Mouse (Mus musculus): ENCODE measurements at regions not wholly inside any gene's neighbourhood (a gene's known extent, or its start where the extent isn't known, plus 50 kb on each side); places are given as distances from the start of the nearest gene placed in this dataset.

- Histone ChIP-seq H3K9ac (replicated peaks; ENCODE audit: low read length, poor library complexity, severe bottlenecking) (no peak overlapping the region), H3K27ac (ENCODE audit: low read depth, low read length) (no peak overlapping the region), H3K9me3 (ENCODE audit: low read length) (no peaks in the 10 kb centered on the region), H3K4me3 (ENCODE audit: low read depth, low read length) (no peak overlapping the region), H3K4me2 (ENCODE audit: low read depth, low read length, poor library complexity, severe bottlenecking) (no peak overlapping the region), H3K36me3 (ENCODE audit: insufficient read depth, low read length) (no peaks in the 10 kb centered on the region), H3K27me3 (ENCODE audit: insufficient read depth, low read length) (no peaks in the 10 kb centered on the region), H3K4me1 (ENCODE audit: insufficient read depth, low read length) (no peaks in the 10 kb centered on the region)
- no peak for ATAC-seq (ENCODE audit: low FRiP score)
- WGBS, result 47% methylated on average over 4 of the region's 4 CpGs
- no peak for DNase-seq (ENCODE audit: low spot score)
- no peak for TF ChIP-seq CTCF (IDR thresholded peaks at IDR 0.05)
These were observed 150.0 kb upstream of the Galnt5 start for GRCm38 (mm10) chr2:57847707-57848106.

- Histone ChIP-seq H3K4me3 (ENCODE audit: low read depth, low read length) (no peak overlapping the region), H3K36me3 (ENCODE audit: insufficient read depth, low read length) (no peaks in the 10 kb centered on the region), H3K4me2 (ENCODE audit: low read depth, low read length, poor library complexity, severe bottlenecking) (no peak overlapping the region), H3K9me3 (ENCODE audit: low read length) (no peaks in the 10 kb centered on the region), H3K27ac (ENCODE audit: low read depth, low read length) (no peak overlapping the region), H3K9ac (replicated peaks; ENCODE audit: low read length, poor library complexity, severe bottlenecking) (no peak overlapping the region), H3K27me3 (ENCODE audit: insufficient read depth, low read length) (no peaks in the 10 kb centered on the region), H3K4me1 (ENCODE audit: insufficient read depth, low read length) (no peaks in the 10 kb centered on the region)
- WGBS, result 46% methylated on average over 4 of the region's 4 CpGs
- DNase-seq (ENCODE audit: low spot score) (peak; percentile 58), ATAC-seq (ENCODE audit: low FRiP score) (0 out of 2 replicates have a peak, but pooled peaks have one; percentile 49)
- TF ChIP-seq CTCF (IDR thresholded peaks at IDR 0.05), result no peak
These were observed 148.2 kb upstream of the Galnt5 start for GRCm38 (mm10) chr2:57849338-57850057.

- Histone ChIP-seq H3K27me3 (ENCODE audit: insufficient read depth, low read length) (no peaks in the 10 kb centered on the region), H3K4me1 (ENCODE audit: insufficient read depth, low read length) (no peaks in the 10 kb centered on the region), H3K4me3 (ENCODE audit: low read depth, low read length) (no peak overlapping the region), H3K27ac (ENCODE audit: low read depth, low read length) (no peak overlapping the region), H3K9me3 (ENCODE audit: low read length) (no peaks in the 10 kb centered on the region), H3K4me2 (ENCODE audit: low read depth, low read length, poor library complexity, severe bottlenecking) (no peak overlapping the region), H3K36me3 (ENCODE audit: insufficient read depth, low read length) (no peaks in the 10 kb centered on the region), H3K9ac (replicated peaks; ENCODE audit: low read length, poor library complexity, severe bottlenecking) (no peak overlapping the region)
- no peak for TF ChIP-seq CTCF (IDR thresholded peaks at IDR 0.05)
- DNase-seq (ENCODE audit: low spot score), result peak; percentile 9
- ATAC-seq (ENCODE audit: low FRiP score), result no peak
- 31% methylated on average over 5 of the region's 5 CpGs for WGBS
These were observed 147.7 kb upstream of the Galnt5 start for GRCm38 (mm10) chr2:57850058-57850400.

GRCm38 (mm10) chr2:57856524-57857107 lies 141.1 kb upstream of the Galnt5 start:
- Histone ChIP-seq H3K36me3 (ENCODE audit: insufficient read depth, low read length) (no peaks in the 10 kb centered on the region), H3K4me3 (ENCODE audit: low read depth, low read length) (no peak overlapping the region), H3K4me2 (ENCODE audit: low read depth, low read length, poor library complexity, severe bottlenecking) (no peak overlapping the region), H3K9me3 (ENCODE audit: low read length) (no peaks in the 10 kb centered on the region), H3K27ac (ENCODE audit: low read depth, low read length) (no peak overlapping the region), H3K27me3 (ENCODE audit: insufficient read depth, low read length) (no peaks in the 10 kb centered on the region), H3K4me1 (ENCODE audit: insufficient read depth, low read length) (no peaks in the 10 kb centered on the region), H3K9ac (replicated peaks; ENCODE audit: low read length, poor library complexity, severe bottlenecking) (no peak overlapping the region)
- DNase-seq (ENCODE audit: low spot score), result no peak
- no peak for TF ChIP-seq CTCF (IDR thresholded peaks at IDR 0.05)
- 79% methylated on average over 14 of the region's 14 CpGs for WGBS
- no peak for ATAC-seq (ENCODE audit: low FRiP score)

GRCm38 (mm10) chr2:57865289-57865688 lies 132.4 kb upstream of the Galnt5 start:
- Histone ChIP-seq H3K4me2 (ENCODE audit: low read depth, low read length, poor library complexity, severe bottlenecking) (no peak overlapping the region), H3K4me3 (ENCODE audit: low read depth, low read length) (no peak overlapping the region), H3K36me3 (ENCODE audit: insufficient read depth, low read length) (no peaks in the 10 kb centered on the region), H3K27ac (ENCODE audit: low read depth, low read length) (no peak overlapping the region), H3K4me1 (ENCODE audit: insufficient read depth, low read length) (no peaks in the 10 kb centered on the region), H3K27me3 (ENCODE audit: insufficient read depth, low read length) (no peaks in the 10 kb centered on the region), H3K9ac (replicated peaks; ENCODE audit: low read length, poor library complexity, severe bottlenecking) (no peak overlapping the region), H3K9me3 (ENCODE audit: low read length) (no peaks in the 10 kb centered on the region)
- DNase-seq (ENCODE audit: low spot score), result no peak
- ATAC-seq (ENCODE audit: low FRiP score), result no peak
- peak; percentile 31 for TF ChIP-seq CTCF (IDR thresholded peaks at IDR 0.05)
- WGBS, result 78% methylated on average over 1 of the region's 1 CpGs

GRCm38 (mm10) chr2:57868046-57868445 lies 129.6 kb upstream of the Galnt5 start:
- no peaks in the 10 kb centered on the region for H3K27me3 ChIP-seq (ENCODE audit: insufficient read depth, low read length)
- no peak overlapping the region for H3K27ac ChIP-seq (ENCODE audit: low read depth, low read length)
- no peaks in the 10 kb centered on the region for H3K36me3 ChIP-seq (ENCODE audit: insufficient read depth, low read length)
- H3K4me2 ChIP-seq (ENCODE audit: low read depth, low read length, poor library complexity, severe bottlenecking), result no peak overlapping the region
- TF ChIP-seq CTCF (IDR thresholded peaks at IDR 0.05), result no peak
- H3K9ac ChIP-seq (replicated peaks; ENCODE audit: low read length, poor library complexity, severe bottlenecking), result no peak overlapping the region
- H3K4me3 ChIP-seq (ENCODE audit: low read depth, low read length), result no peak overlapping the region
- WGBS, result 89% methylated on average over 2 of the region's 2 CpGs
- no peak for DNase-seq (ENCODE audit: low spot score)
- H3K9me3 ChIP-seq (ENCODE audit: low read length), result no peaks in the 10 kb centered on the region
- no peak for ATAC-seq (ENCODE audit: low FRiP score)
- no peaks in the 10 kb centered on the region for H3K4me1 ChIP-seq (ENCODE audit: insufficient read depth, low read length)
